Mouse (Mus musculus) hindbrain, embryonic 13.5 days (tissue): ENCODE data around the gene Gmppa. TPM values are rescaled to one million over a fixed set of nuclear protein-coding genes. Genes with fewer than 3 reads are reported as not detected.

Experiments
- ATAC-seq: fragments of 200-750 bp; cut with Nextera tagmentation; 2 replicates; pipeline ENCODE4 v1.8.0; 2017; ENCODE audit warnings: moderate TSS enrichment; ENCODE audit not compliant: low FRiP score
- H3K27ac ChIP-seq: fragments of 300-500 bp; sonication (generic); 2 replicates; pipeline ENCODE4 v1.5.1; 2015; ENCODE audit warnings: inconsistent platforms, mild to moderate bottlenecking, moderate library complexity
- H3K27me3 ChIP-seq: fragments of 300-500 bp; sonication (generic); 2 replicates; pipeline ENCODE4 v1.6.1; 2015; ENCODE audit warnings: mild to moderate bottlenecking, inconsistent platforms
- H3K36me3 ChIP-seq: fragments of 300-500 bp; sonication (generic); 2 replicates; pipeline ENCODE4 v1.6.1; 2015; ENCODE audit warnings: mild to moderate bottlenecking, inconsistent platforms
- H3K4me1 ChIP-seq: fragments of 300-500 bp; sonication (generic); replicated peaks from 2 replicates; pipeline ENCODE4 v1.6.1; 2015; ENCODE audit warnings: inconsistent platforms
- H3K4me2 ChIP-seq: fragments of 300-500 bp; sonication (generic); 2 replicates; pipeline ENCODE4 v1.6.1; 2015; ENCODE audit warnings: inconsistent platforms, mild to moderate bottlenecking, moderate library complexity
- H3K4me3 ChIP-seq: fragments of 300-500 bp; sonication (generic); 2 replicates; pipeline ENCODE4 v1.5.1; 2015; ENCODE audit warnings: mild to moderate bottlenecking, inconsistent platforms
- H3K9ac ChIP-seq: fragments of 300-500 bp; sonication (generic); 2 replicates; pipeline ENCODE4 v1.6.1; 2015; ENCODE audit warnings: mild to moderate bottlenecking, inconsistent platforms
- H3K9me3 ChIP-seq: fragments of 300-500 bp; sonication (generic); 2 replicates; pipeline ENCODE4 v1.6.1; 2016; ENCODE audit warnings: inconsistent platforms
- WGBS: fragments of 180-500 bp; shearing (Covaris S2); methylation state at CpG from one replicate; pipeline ENCODE4 v1.1.7; 2015; 5-methylcytosine and 5-hydroxymethylcytosine counted together
- polyA plus RNA-seq: library from polyadenylated mRNA; unstranded; fragments of >200 nt; fragmentation: Nextera tagmentation; extraction: Ambion mirVana; gene quantifications from 2 replicates; pipeline ENCODE4 v1.2.1, GENCODE M21; 2015

Gmppa gene
- polyA plus RNA-seq, 1 experiment from 2014 or later, result 84.4 TPM

GRCm38 (mm10) chr1:75438782-75439181, 3.1 kb downstream of the Gmppa start:
- no peaks in the 10 kb centered on the region for H3K9me3 ChIP-seq
- no peaks in the 10 kb centered on the region for H3K27me3 ChIP-seq
- peaks cover 8% of the 10 kb centered on the region for H3K36me3 ChIP-seq
- peaks cover 62% of the 10 kb centered on the region for H3K4me1 ChIP-seq
- H3K4me3 ChIP-seq, result no peak overlapping the region
- H3K9ac ChIP-seq, result no peak overlapping the region
- no peak for ATAC-seq
- no peak overlapping the region for H3K4me2 ChIP-seq
- H3K27ac ChIP-seq, result no peak overlapping the region
- 83% methylated on average over 8 of the region's 9 CpGs for WGBS

GRCm38 (mm10) chr1:75440661-75441060, 4.9 kb downstream of the Gmppa start:
- ATAC-seq, result no peak
- H3K27me3 ChIP-seq, result no peaks in the 10 kb centered on the region
- no peak overlapping the region for H3K9ac ChIP-seq
- WGBS, result 87% methylated on average over 7 of the region's 7 CpGs
- no peaks in the 10 kb centered on the region for H3K9me3 ChIP-seq
- H3K4me1 ChIP-seq, result peaks cover 77% of the 10 kb centered on the region
- H3K36me3 ChIP-seq, result peaks cover 8% of the 10 kb centered on the region
- peak overlapping the region; percentile 13; the same call in 1 of the 2 replicates for H3K27ac ChIP-seq
- no peak overlapping the region for H3K4me3 ChIP-seq
- H3K4me2 ChIP-seq, result no peak overlapping the region

GRCm38 (mm10) chr1:75441471-75441996, 5.8 kb downstream of the Gmppa start:
- Histone ChIP-seq H3K4me3 (no peak overlapping the region), H3K36me3 (peaks cover 8% of the 10 kb centered on the region), H3K4me1 (peaks cover 80% of the 10 kb centered on the region), H3K4me2 (no peak overlapping the region), H3K27me3 (no peaks in the 10 kb centered on the region), H3K9ac (no peak overlapping the region), H3K9me3 (no peaks in the 10 kb centered on the region), H3K27ac (peak overlapping the region; percentile 30; the same call in 1 of the 2 replicates)
- 81% methylated on average over 15 of the region's 15 CpGs for WGBS
- no peak for ATAC-seq

GRCm38 (mm10) chr1:75442171-75442570, 6.4 kb downstream of the Gmppa start:
- Histone ChIP-seq H3K36me3 (peaks cover 8% of the 10 kb centered on the region), H3K9ac (no peak overlapping the region), H3K4me1 (peaks cover 80% of the 10 kb centered on the region), H3K27ac (peak overlapping the region; percentile 93), H3K4me3 (no peak overlapping the region), H3K27me3 (no peaks in the 10 kb centered on the region), H3K4me2 (no peak overlapping the region), H3K9me3 (no peaks in the 10 kb centered on the region)
- ATAC-seq, result no peak
- WGBS, result 84% methylated on average over 9 of the region's 9 CpGs

GRCm38 (mm10) chr1:75442811-75443210, 7.1 kb downstream of the Gmppa start:
- H3K9ac ChIP-seq, result peak overlapping the region; percentile 63; the same call in 1 of the 2 replicates
- H3K4me3 ChIP-seq, result no peak overlapping the region
- H3K4me1 ChIP-seq, result peaks cover 80% of the 10 kb centered on the region
- peaks cover 8% of the 10 kb centered on the region for H3K36me3 ChIP-seq
- H3K4me2 ChIP-seq, result peak overlapping the region; percentile 27; the same call in 1 of the 2 replicates
- no peak for ATAC-seq
- H3K27ac ChIP-seq, result peak overlapping the region; percentile 93
- H3K27me3 ChIP-seq, result peaks cover 4% of the 10 kb centered on the region; the same call in 1 of the 2 replicates
- H3K9me3 ChIP-seq, result no peaks in the 10 kb centered on the region
- WGBS, result 17% methylated on average over 8 of the region's 8 CpGs

GRCm38 (mm10) chr1:75443247-75444024, 7.7 kb downstream of the Gmppa start:
- ATAC-seq, result 0 out of 2 replicates have a peak, but pooled peaks have one; percentile 14
- Histone ChIP-seq H3K27ac (peak overlapping the region; percentile 93), H3K9ac (peak overlapping the region; percentile 63), H3K27me3 (peaks cover 8% of the 10 kb centered on the region; the same call in 1 of the 2 replicates), H3K4me3 (no peak overlapping the region), H3K4me2 (peak overlapping the region; percentile 27), H3K36me3 (peaks cover 8% of the 10 kb centered on the region), H3K9me3 (no peaks in the 10 kb centered on the region), H3K4me1 (peaks cover 86% of the 10 kb centered on the region)
- 12% methylated on average over 13 of the region's 13 CpGs for WGBS

GRCm38 (mm10) chr1:75444208-75444607, 8.5 kb downstream of the Gmppa start:
- Histone ChIP-seq H3K36me3 (peaks cover 8% of the 10 kb centered on the region), H3K4me3 (no peak overlapping the region), H3K9ac (peak overlapping the region; percentile 51; the same call in 1 of the 2 replicates), H3K4me1 (peaks cover 89% of the 10 kb centered on the region), H3K27ac (peak overlapping the region; percentile 93), H3K4me2 (peak overlapping the region; percentile 13; the same call in 1 of the 2 replicates), H3K27me3 (peaks cover 15% of the 10 kb centered on the region), H3K9me3 (no peaks in the 10 kb centered on the region)
- 16% methylated on average over 3 of the region's 3 CpGs for WGBS
- no peak for ATAC-seq

- H3K27me3 ChIP-seq, result peaks cover 25% of the 10 kb centered on the region
- H3K9me3 ChIP-seq, result no peaks in the 10 kb centered on the region
- H3K9ac ChIP-seq, result peak overlapping the region; percentile 51
- peaks cover 7% of the 10 kb centered on the region for H3K36me3 ChIP-seq
- ATAC-seq, result peak; percentile 3; the same call in 1 of the 2 replicates
- H3K4me1 ChIP-seq, result peaks cover 95% of the 10 kb centered on the region
- WGBS, result 12% methylated on average over 9 of the region's 9 CpGs
- H3K4me3 ChIP-seq, result no peak overlapping the region
- H3K4me2 ChIP-seq, result peak overlapping the region; percentile 37
- peak overlapping the region; percentile 93 for H3K27ac ChIP-seq
Observed at GRCm38 (mm10) chr1:75445141-75445701, 9.5 kb downstream of the Gmppa start.

GRCm38 (mm10) chr1:75445751-75446611, 10.3 kb downstream of the Gmppa start:
- 0 out of 2 replicates have a peak overlapping the region, but pooled peaks have one; percentile 1 for H3K4me3 ChIP-seq
- peak overlapping the region; percentile 37 for H3K4me2 ChIP-seq
- H3K4me1 ChIP-seq, result peaks cover 100% of the 10 kb centered on the region
- peak; percentile 7; the same call in 1 of the 2 replicates for ATAC-seq
- H3K27ac ChIP-seq, result peak overlapping the region; percentile 93
- peak overlapping the region; percentile 51; the same call in 1 of the 2 replicates for H3K9ac ChIP-seq
- H3K27me3 ChIP-seq, result peaks cover 32% of the 10 kb centered on the region
- no peaks in the 10 kb centered on the region for H3K36me3 ChIP-seq
- no peaks in the 10 kb centered on the region for H3K9me3 ChIP-seq
- 1% methylated on average over 22 of the region's 22 CpGs for WGBS

GRCm38 (mm10) chr1:75446656-75447055, 10.9 kb downstream of the Gmppa start:
- Histone ChIP-seq H3K4me3 (no peak overlapping the region), H3K36me3 (no peaks in the 10 kb centered on the region), H3K9me3 (no peaks in the 10 kb centered on the region), H3K27ac (peak overlapping the region; percentile 93), H3K9ac (peak overlapping the region; percentile 51; the same call in 1 of the 2 replicates), H3K27me3 (peaks cover 39% of the 10 kb centered on the region), H3K4me2 (peak overlapping the region; percentile 37), H3K4me1 (peaks cover 100% of the 10 kb centered on the region)
- no peak for ATAC-seq
- 2% methylated on average over 20 of the region's 20 CpGs for WGBS

GRCm38 (mm10) chr1:75447265-75448051, 11.7 kb downstream of the Gmppa start:
- H3K27me3 ChIP-seq, result peaks cover 46% of the 10 kb centered on the region
- no peaks in the 10 kb centered on the region for H3K36me3 ChIP-seq
- H3K9me3 ChIP-seq, result no peaks in the 10 kb centered on the region
- WGBS, result 4% methylated on average over 10 of the region's 10 CpGs
- no peak for ATAC-seq
- no peak overlapping the region for H3K4me3 ChIP-seq
- peak overlapping the region; percentile 51 for H3K9ac ChIP-seq
- H3K27ac ChIP-seq, result peak overlapping the region; percentile 93
- peak overlapping the region; percentile 71 for H3K4me2 ChIP-seq
- H3K4me1 ChIP-seq, result peaks cover 100% of the 10 kb centered on the region
